Mouse (Mus musculus): ENCODE measurements around the gene Stx11. TPM values are rescaled to one million over a fixed set of nuclear protein-coding genes. Genes with fewer than 3 reads are reported as not detected.

Gene Stx11
- polyA plus RNA-seq (2014; fragmentation: Illumina TruSeq; extraction: RNeasy Lipid Tissue Mini Kit (QIAGEN cat#74804); ENCODE audit: low read depth, low replicate concordance), result 0.56 TPM

DNA sequence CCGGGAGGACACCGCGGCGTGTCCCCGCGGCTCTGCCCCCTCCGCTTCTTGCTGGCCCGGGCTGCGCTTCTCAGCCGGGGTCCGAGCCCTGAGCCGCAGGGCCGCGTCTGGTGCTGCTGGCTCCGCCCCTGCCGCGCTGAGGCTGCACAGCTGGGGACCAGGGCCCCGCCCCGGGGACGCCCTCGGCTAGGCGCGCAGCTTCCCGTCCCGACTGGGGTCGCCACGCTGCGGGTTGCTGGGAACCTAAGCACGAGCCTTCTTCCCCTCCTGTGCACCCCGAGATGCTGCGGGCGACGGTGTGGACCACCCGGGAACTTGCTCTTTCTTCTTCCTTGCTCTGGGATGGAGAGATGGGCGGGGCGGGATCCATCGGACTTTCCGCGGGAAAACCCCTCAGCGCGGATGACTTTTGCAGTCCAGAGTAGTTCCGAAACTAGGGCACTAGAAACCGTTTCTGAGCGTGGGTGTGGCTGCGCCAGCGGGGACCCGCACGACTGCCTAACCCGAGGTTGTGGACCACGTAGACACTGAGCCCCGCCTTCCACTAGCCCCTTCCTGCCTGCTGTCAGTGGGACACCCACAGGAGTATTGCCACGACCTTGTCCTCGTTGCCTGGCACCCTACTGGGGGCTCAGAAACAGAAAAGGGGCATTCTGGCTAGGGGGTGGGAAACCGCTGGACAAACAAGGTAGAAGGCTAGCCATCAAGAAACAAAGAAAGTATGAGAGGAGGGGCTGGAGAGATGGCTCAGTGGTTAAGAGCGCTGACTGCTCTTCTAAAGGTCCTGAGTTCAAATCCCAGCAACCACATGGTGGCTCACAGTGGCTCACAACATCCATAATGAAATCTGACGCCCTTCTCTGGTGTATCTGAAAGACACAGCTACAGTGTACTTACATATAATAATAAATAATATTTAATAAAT, at the start of gene Stx11:
Stx11 (minus strand) TSS at position 148 of the 925 bp plus-strand sequence.

DNA sequence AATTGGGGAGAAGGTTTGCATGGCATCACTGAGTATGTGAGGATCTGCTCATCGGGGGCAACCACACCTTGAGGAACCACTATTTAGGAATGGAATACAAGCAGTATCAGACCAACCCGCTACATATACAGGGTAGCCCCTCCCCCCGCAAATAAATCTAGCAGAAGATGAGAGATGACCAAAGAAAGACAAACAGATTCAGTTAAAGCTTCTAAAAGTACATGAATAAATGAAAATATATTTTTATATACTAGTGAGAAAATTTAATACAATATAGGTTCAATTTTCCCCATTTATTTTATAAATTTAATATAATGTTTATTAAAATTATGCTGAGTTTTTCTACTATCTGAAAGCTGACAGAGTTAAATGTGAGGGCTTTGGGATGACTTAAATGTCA, 40.9 kb upstream of the Stx11 start, which contains the start of gene Sf3b5:
Sf3b5 (plus strand) TSS at position 301 of the 400 bp plus-strand sequence.

Other genes with a start within 250 kb of the Stx11 start
- gene Utrn, start 94.9 kb downstream of the Stx11 start, polyA plus RNA-seq (2014; fragmentation: Illumina TruSeq; extraction: RNeasy Lipid Tissue Mini Kit (QIAGEN cat#74804); ENCODE audit: low read depth, low replicate concordance), result 34.9 TPM
- 12.5 TPM for gene Sf3b5, start 41.0 kb upstream of the Stx11 start, polyA plus RNA-seq (2014; fragmentation: Illumina TruSeq; extraction: RNeasy Lipid Tissue Mini Kit (QIAGEN cat#74804); ENCODE audit: low read depth, low replicate concordance)
- 32.0 TPM for gene Plagl1, start 96.2 kb upstream of the Stx11 start, polyA plus RNA-seq (2014; fragmentation: Illumina TruSeq; extraction: RNeasy Lipid Tissue Mini Kit (QIAGEN cat#74804); ENCODE audit: low read depth, low replicate concordance)
- 0.31 TPM for gene Zc2hc1b, start 213.7 kb upstream of the Stx11 start, polyA plus RNA-seq (2014; fragmentation: Illumina TruSeq; extraction: RNeasy Lipid Tissue Mini Kit (QIAGEN cat#74804); ENCODE audit: low read depth, low replicate concordance)
- 25.9 TPM for gene Ltv1, start 228.9 kb upstream of the Stx11 start, polyA plus RNA-seq (2014; fragmentation: Illumina TruSeq; extraction: RNeasy Lipid Tissue Mini Kit (QIAGEN cat#74804); ENCODE audit: low read depth, low replicate concordance)